Mouse (Mus musculus) adrenal gland, postnatal 4 days (tissue): Measurements from ENCODE around the gene Rnf207. TPM values are rescaled to one million over a fixed set of nuclear protein-coding genes. Genes with fewer than 3 reads are reported as not detected.

Source experiments
- DNase-seq, 2 experiments: peaks; one replicate each; pipeline ENCODE4 v3.0.0; 2021 to 2022; ENCODE audit warnings: low spot score in 2 of 2, mixed read lengths in 2 of 2
- total RNA-seq, 2 experiments: library from RNA; stranded (reverse); gene quantifications; 2 replicates each; pipeline ENCODE4 v1.2.3; 2021

The Rnf207 gene
- total RNA-seq, 2 experiments from 2014 or later = 1.2 to 1.3 TPM

DNA sequence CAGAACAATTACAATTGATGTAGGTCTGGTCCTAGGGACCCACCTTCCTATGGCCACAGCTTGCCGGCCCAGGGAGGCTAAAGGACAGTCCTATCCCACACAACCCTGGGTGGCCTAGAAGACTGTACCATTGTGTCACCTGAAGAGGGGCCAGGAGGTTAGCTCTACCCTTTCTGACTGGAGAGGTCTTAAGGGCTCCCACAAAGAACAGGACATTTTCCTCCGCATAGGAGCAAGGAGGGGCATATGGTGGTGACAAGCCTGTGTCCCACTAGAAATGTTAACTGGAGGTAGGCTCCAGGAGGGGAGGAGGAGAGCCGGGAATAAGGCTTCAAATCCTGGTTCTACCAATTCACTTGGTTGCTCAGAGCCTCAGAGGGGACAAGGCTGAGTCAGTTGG, 45.6 kb downstream of the Rnf207 start:
- no peak for DNase-seq

GRCm38 (mm10) chr4:152272449-152273049, 46.2 kb downstream of the Rnf207 start:
- no peak for DNase-seq

GRCm38 (mm10) chr4:152272006-152272405, 46.8 kb downstream of the Rnf207 start:
- no peak for DNase-seq

DNA sequence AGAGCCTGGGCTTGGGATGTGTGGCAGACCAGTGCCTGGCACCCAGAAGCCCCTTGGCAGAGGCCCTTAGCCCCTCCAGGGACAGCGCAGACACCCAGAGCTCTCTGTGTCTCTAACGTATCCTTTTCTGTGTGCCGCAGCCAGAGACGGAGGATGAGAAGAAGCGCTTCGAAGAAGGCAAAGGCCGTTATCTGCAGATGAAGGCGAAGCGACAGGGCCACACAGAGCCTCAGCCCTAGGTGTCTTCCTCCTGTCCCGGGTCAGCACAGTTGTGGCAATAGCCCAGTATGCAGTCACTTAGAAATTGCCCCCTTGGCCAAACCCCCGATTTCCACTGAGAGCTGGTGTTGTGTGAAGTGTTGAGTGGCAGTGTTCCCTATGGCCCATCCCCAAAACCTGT, 47.5 kb downstream of the Rnf207 start:
- no peak for DNase-seq

DNA sequence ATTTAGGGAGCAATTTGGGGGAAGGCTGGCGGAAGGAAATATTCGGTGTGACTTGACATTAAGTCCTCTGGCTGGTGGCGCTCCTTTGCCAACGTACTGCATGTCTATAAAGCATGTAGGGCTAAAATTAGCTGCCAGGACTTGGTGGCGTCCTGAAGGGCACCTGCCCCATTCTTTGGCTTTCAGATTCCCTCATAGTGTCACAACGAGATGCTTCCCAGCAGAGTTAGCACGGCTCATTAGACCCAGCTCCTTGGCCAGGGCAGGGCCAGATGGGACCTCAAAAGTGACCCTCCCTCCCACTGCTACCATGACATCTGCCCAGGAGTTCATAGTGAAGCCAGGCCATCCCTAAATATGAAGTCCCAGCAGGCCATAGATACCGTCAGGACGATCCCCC, 48.2 kb downstream of the Rnf207 start:
- no peak for DNase-seq

GRCm38 (mm10) chr4:152269967-152270366, 48.8 kb downstream of the Rnf207 start:
- DNase-seq = no peak

DNA sequence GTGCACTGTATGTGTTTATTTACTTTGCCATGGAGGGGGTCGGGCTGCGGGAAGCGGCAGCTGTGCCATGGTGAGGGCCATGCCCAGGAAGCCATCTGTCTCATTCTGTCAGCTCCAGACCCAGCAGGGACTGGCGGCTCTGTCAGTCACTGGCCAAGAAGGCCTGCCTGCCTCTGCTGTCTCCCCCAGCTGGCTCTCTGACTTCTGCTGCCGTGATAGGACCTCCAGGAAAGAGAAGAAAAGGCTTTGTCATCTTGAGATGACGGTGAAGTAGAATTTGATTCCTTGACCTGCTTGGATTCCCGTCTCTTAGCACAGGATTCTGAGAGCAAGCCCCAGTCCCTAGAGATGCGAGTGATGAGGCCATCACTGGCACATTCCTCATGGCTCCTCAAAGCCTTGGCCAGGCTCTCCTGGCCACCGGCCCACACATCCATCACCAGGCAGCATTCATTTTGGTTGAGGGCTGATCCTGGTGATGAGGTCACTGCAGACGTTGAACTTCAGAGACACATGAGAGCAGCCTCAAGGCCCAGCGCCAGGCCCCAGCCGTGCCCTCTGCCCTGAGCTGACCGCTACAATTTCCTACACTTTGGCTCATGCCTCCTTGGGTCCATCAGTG, 50.9 kb downstream of the Rnf207 start:
- no peak for DNase-seq

- no peak for DNase-seq
These were observed 52.4 kb downstream of the Rnf207 start for GRCm38 (mm10) chr4:152266236-152266895.

DNA sequence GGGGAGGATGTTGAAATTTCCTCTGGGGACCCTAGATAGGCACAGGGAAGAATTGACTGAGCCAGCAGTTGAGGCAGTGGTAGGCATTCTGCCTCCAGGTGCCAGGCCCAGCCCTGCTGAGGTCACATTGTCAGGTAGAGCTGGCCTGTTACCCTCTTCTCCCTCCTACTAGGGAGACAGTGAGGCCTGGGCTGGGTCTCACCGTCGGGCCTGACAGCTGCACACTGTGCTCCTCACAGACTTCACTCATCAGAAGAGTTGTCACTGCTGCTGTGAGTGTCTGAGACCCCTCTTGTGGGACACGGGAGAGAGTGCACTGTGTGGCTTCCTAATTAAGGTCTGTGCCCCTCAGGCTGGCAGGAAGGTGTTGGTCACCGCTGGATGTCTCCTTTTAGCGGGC, 53.0 kb downstream of the Rnf207 start:
- DNase-seq = no peak

GRCm38 (mm10) chr4:152264867-152265568, 53.8 kb downstream of the Rnf207 start:
- no peak for DNase-seq

- DNase-seq = no peak
These were observed 54.6 kb downstream of the Rnf207 start for GRCm38 (mm10) chr4:152264177-152264530.

GRCm38 (mm10) chr4:152263512-152264176, 55.1 kb downstream of the Rnf207 start:
- DNase-seq = no peak

- DNase-seq = no peak
These were observed 55.7 kb downstream of the Rnf207 start for GRCm38 (mm10) chr4:152263089-152263488.

DNA sequence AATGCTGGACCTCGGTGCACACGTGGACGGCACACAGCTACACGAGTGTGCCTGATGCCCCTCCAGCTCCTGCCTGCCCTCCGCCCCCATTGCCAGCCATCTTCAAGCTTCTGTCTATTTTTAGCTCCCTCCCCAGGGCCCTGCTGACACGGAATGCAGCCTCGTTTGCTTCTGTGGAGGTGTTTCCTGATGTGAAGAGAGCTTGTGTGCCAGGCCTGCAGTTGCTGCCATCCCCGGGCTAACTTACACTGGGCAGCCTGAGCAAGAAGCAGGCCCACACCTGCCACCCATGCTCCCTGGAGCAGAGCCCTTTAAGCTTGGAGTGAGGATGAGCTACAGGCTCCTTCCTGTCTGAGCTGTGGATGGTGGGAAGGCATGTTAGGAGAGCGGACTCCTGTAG, 56.6 kb downstream of the Rnf207 start:
- no peak for DNase-seq

- no peak for DNase-seq
These were observed 58.3 kb downstream of the Rnf207 start for GRCm38 (mm10) chr4:152260451-152260850.

DNA sequence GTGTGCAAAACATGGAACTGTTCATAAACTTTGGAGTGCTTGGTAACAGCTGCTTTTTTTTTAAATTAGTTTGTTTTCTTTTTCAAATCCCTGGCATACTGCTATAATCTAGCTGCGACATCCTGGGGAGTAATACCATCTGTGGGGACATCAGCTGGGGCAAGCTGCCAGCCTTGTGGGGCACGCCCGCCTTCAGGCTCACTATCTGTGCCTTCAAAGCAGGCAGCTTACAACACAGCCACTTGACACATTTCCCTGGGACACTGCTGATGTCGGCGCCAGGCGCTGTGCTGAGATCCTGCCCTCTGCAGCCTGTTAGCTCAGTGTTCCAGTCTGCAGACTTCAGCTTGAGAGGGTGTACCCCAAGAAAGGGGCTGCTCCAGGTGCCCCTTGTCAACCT, 61.7 kb downstream of the Rnf207 start:
- no peak for DNase-seq

Other genes with a start within 250 kb of the Rnf207 start
- gene Plekhg5, start 246.5 kb downstream of the Rnf207 start, total RNA-seq = 10 to 100 TPM; 26.2 to 32.1 TPM
- gene Tnfrsf25, start 203.1 kb downstream of the Rnf207 start, total RNA-seq = 1 to 10 TPM; 1.2 to 1.4 TPM
- 1 to 10 TPM; 1.0 to 5.1 TPM for gene Espn, start 166.6 kb downstream of the Rnf207 start, total RNA-seq
- not detected for gene Hes2, start 160.1 kb downstream of the Rnf207 start, total RNA-seq
- 10 to 100 TPM; 39.1 to 44.4 TPM for gene Acot7, start 140.9 kb downstream of the Rnf207 start, total RNA-seq
- gene Gpr153, start 44.8 kb downstream of the Rnf207 start, total RNA-seq = 10 to 100 TPM; 13.9 to 15.5 TPM
- gene Hes3, start 27.3 kb downstream of the Rnf207 start, total RNA-seq = not detected
- gene Icmt, start 21.8 kb downstream of the Rnf207 start, total RNA-seq = 10 to 100 TPM; 35.4 to 35.5 TPM
- 100 to 1,000 TPM; 608 to 640 TPM for gene Rpl22, start 6.7 kb upstream of the Rnf207 start, total RNA-seq
- 10 to 100 TPM; 19.0 to 24.7 TPM for gene Chd5, start 19.7 kb upstream of the Rnf207 start, total RNA-seq
- 1 to 10 TPM; 4.5 to 6.5 TPM for gene Nphp4, start 157.7 kb upstream of the Rnf207 start, total RNA-seq
- gene Kcnab2, start 158.9 kb upstream of the Rnf207 start, total RNA-seq = 10 to 100 TPM; 10.1 to 10.4 TPM